In the genomic region with DNA sequence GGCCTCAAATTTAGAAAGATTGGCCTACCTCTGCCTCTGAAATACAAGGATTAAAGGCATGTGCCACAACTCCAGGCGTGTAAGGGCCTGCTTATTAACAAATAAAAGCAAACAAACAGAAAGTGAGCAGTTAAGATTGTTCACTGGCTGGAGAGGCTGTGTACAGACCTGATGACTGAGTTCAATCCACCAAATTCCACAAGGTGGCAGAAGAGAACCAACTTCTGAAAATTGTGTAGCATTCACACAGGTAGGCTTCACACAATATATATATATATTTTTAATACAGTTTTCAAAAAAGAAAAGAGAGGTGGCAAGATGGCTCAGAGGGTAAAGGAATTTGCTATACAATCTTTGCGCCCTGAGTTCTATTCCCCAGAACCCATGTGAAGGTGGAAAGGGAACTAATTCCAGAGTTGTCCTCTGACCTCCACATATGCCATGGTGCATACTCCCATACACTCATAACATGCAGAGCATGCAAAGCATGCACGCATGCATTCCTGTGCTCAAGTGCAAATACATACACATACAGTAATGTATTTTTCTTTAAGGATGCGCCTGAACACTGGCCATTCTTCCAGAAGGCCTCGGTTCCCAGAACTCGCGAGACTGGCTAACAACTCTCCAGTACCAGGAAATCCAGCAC, we compare ENCODE assay signal across 8 mouse cellular contexts. TPM values are rescaled to one million over a fixed set of nuclear protein-coding genes. Genes with fewer than 3 reads are reported as not detected.
DNase-seq lines count a peak whose midpoint lies in the region; ATAC-seq and TF ChIP-seq lines count a peak whose summit lies in the region.

No protein-coding gene starts in this region.

- 62% methylated on average over 7 of the region's 7 CpGs for WGBS in liver, postnatal 0 days (ENCODE audit: insufficient replicate concordance)
- WGBS in liver, embryonic 11.5 days: 63% methylated on average over 7 of the region's 7 CpGs

- peaks cover 2% of the 10 kb centered on the region; the same call in 1 of the 2 replicates for H3K27me3 ChIP-seq in liver, postnatal 0 days (ENCODE audit: insufficient read depth, low read length)
- peaks cover 10% of the 10 kb centered on the region for H3K27me3 ChIP-seq in liver, embryonic 11.5 days (replicated peaks; ENCODE audit: control insufficient read depth, insufficient read depth, low read length)

- H3K4me1 ChIP-seq in liver, postnatal 0 days (ENCODE audit: insufficient read depth): peaks cover 9% of the 10 kb centered on the region
- no peaks in the 10 kb centered on the region for H3K4me1 ChIP-seq in liver, embryonic 11.5 days (replicated peaks; ENCODE audit: control insufficient read depth, insufficient read depth, low read length)

- no peak for ATAC-seq in liver, postnatal 0 days
- no peak for ATAC-seq in liver, embryonic 11.5 days (replicated peaks; ENCODE audit: low FRiP score)
- 0 out of 2 replicates have a peak, but pooled peaks have one; percentile 38 for ATAC-seq in neutrophil, adult 5-6 weeks (ENCODE audit: extremely low read depth, insufficient number of reproducible peaks, low FRiP score, poor library complexity, severe bottlenecking)

- no peaks in the 10 kb centered on the region for H3K36me3 ChIP-seq in liver, postnatal 0 days (replicated peaks; ENCODE audit: insufficient read depth, low read length)
- H3K36me3 ChIP-seq in liver, embryonic 11.5 days (ENCODE audit: control insufficient read depth, insufficient read depth, low read length): no peaks in the 10 kb centered on the region

- no peak overlapping the region for H3K9ac ChIP-seq in liver, postnatal 0 days (replicated peaks)
- no peak overlapping the region for H3K9ac ChIP-seq in liver, embryonic 11.5 days (ENCODE audit: low read depth, low read length)

- peak; percentile 63 for TF ChIP-seq CTCF in liver, postnatal 0 days (IDR thresholded peaks at IDR 0.05; ENCODE audit: low read depth)

- H3K4me2 ChIP-seq in liver, postnatal 0 days (ENCODE audit: low read depth, low read length): no peak overlapping the region
- no peak overlapping the region for H3K4me2 ChIP-seq in liver, embryonic 11.5 days

- peak; percentile 55 for DNase-seq in gastrocnemius, adult 18-20 months (ENCODE audit: low spot score)
- DNase-seq in gastrocnemius, postnatal 14 days: no peak
- no peak for DNase-seq in liver, postnatal 0 days
- DNase-seq in liver, embryonic 11.5 days (ENCODE audit: low spot score): no peak
- peak; percentile 85 for DNase-seq in NIH3T3 (ENCODE audit: low read depth)
- DNase-seq in forelimb bud, embryonic 11.5 days (ENCODE audit: low read depth, low spot score): peak; percentile 54
- no peak for DNase-seq in gastrocnemius, postnatal 25 days

- no peak overlapping the region for H3K4me3 ChIP-seq in liver, postnatal 0 days (ENCODE audit: low read depth, low read length)
- no peak overlapping the region for H3K4me3 ChIP-seq in liver, embryonic 11.5 days (ENCODE audit: low read depth, low read length)

- H3K27ac ChIP-seq in liver, postnatal 0 days (ENCODE audit: low read depth): no peak overlapping the region
- no peak overlapping the region for H3K27ac ChIP-seq in liver, embryonic 11.5 days (ENCODE audit: low read depth, low read length)

- intact Hi-C loops in gastrocnemius, postnatal 14 days (cut with DNase I; ENCODE audit: low total_unique reads): loop anchor here (2.0 to 10.0 kb wide), 2 partner anchors 129 to 213 kb away; no protein-coding TSS in a partner anchor

- H3K9me3 ChIP-seq in liver, postnatal 0 days (ENCODE audit: low read length): no peaks in the 10 kb centered on the region
- H3K9me3 ChIP-seq in liver, embryonic 11.5 days (ENCODE audit: control insufficient read depth, low read length): no peaks in the 10 kb centered on the region

- no peak for TF ChIP-seq EP300 in liver, postnatal 0 days (IDR thresholded peaks at IDR 0.05; ENCODE audit: low read depth)

RNA-seq across cellular contexts. Expression of a gene that starts 4.2 kb away (rescaled TPM):
- 100 to 1,000 TPM; 180 to 200 TPM for total RNA-seq in gastrocnemius, adult 18-20 months (2021)
- 100 to 1,000 TPM; 146 to 210 TPM for total RNA-seq in gastrocnemius, postnatal 14 days (2021)
- polyA plus RNA-seq in liver, postnatal 0 days (2015; fragmentation: Nextera tagmentation; extraction: Ambion mirVana): 4.7 and 6.0 TPM in 2 replicates
- 1.5 and 2.4 TPM in 2 replicates for polyA plus RNA-seq in liver, embryonic 11.5 days (2014; fragmentation: Nextera tagmentation; extraction: Ambion mirVana)
- 0.86 and 2.4 TPM in 2 replicates for total RNA-seq in neutrophil, adult 5-6 weeks (2017)
- 100 to 1,000 TPM; 190 to 200 TPM for total RNA-seq in gastrocnemius, postnatal 25 days (2021)

RNA-seq across cellular contexts. Expression of a gene that starts 24.1 kb away (rescaled TPM):
- 10 to 100 TPM; 14.8 to 19.4 TPM for total RNA-seq in gastrocnemius, adult 18-20 months (2021)
- total RNA-seq in gastrocnemius, postnatal 14 days (2021): 10 to 100 TPM; 12.2 to 15.7 TPM
- polyA plus RNA-seq in liver, postnatal 0 days (2015; fragmentation: Nextera tagmentation; extraction: Ambion mirVana): 3.9 and 6.0 TPM in 2 replicates
- 23.5 and 23.6 TPM in 2 replicates for polyA plus RNA-seq in liver, embryonic 11.5 days (2014; fragmentation: Nextera tagmentation; extraction: Ambion mirVana)
- total RNA-seq in neutrophil, adult 5-6 weeks (2017): 23.9 and 24.7 TPM in 2 replicates
- total RNA-seq in gastrocnemius, postnatal 25 days (2021): 10 to 100 TPM in 1 of 2 experiments, 1 to 10 TPM in 1; 9.9 to 10.7 TPM

RNA-seq across cellular contexts. Expression of a gene that starts 39.3 kb away (rescaled TPM):
- 10 to 100 TPM; 11.2 to 15.1 TPM for total RNA-seq in gastrocnemius, adult 18-20 months (2021)
- 10 to 100 TPM in 1 of 2 experiments, 1 to 10 TPM in 1; 8.9 to 12.1 TPM for total RNA-seq in gastrocnemius, postnatal 14 days (2021)
- 5.1 and 23.7 TPM in 2 replicates for polyA plus RNA-seq in liver, postnatal 0 days (2015; fragmentation: Nextera tagmentation; extraction: Ambion mirVana)
- polyA plus RNA-seq in liver, embryonic 11.5 days (2014; fragmentation: Nextera tagmentation; extraction: Ambion mirVana): 23.5 and 23.7 TPM in 2 replicates
- 9.8 and 10.1 TPM in 2 replicates for total RNA-seq in neutrophil, adult 5-6 weeks (2017)
- 10 to 100 TPM; 11.0 to 12.3 TPM for total RNA-seq in gastrocnemius, postnatal 25 days (2021)

Comparison
In these comparisons a context has a peak if more than half of its experiments do, and no peak if none do; other contexts are left out.
1. DNase-seq: peak in gastrocnemius, adult 18-20 months (single experiment), NIH3T3 (single experiment) and forelimb bud, embryonic 11.5 days (single experiment); none in gastrocnemius, postnatal 14 days (single experiment), liver, postnatal 0 days (single experiment), liver, embryonic 11.5 days (single experiment) and gastrocnemius, postnatal 25 days (single experiment).
2. RNA of a gene that starts 4.2 kb away (total RNA-seq): 146 to 210 TPM in gastrocnemius, postnatal 14 days, 190 to 200 TPM in gastrocnemius, postnatal 25 days and 180 to 200 TPM in gastrocnemius, adult 18-20 months; 0.86 to 2.4 TPM in neutrophil, adult 5-6 weeks; every median in the first group is over 10 times any median in the second.